Mouse (Mus musculus) ZHBTc4 (cell line): ENCODE data around the gene Sltm.
"Not testable (repeated sequence)": the region's sequence is repeated elsewhere in the genome, so short reads cannot be mapped to it uniquely, and the experiment has no call there.

Experiments
- DNase-seq: peaks from one replicate; pipeline ENCODE4 v3.0.0-alpha.2; 2011; ENCODE audit warnings: low read depth, low spot score

Sltm gene

DNA sequence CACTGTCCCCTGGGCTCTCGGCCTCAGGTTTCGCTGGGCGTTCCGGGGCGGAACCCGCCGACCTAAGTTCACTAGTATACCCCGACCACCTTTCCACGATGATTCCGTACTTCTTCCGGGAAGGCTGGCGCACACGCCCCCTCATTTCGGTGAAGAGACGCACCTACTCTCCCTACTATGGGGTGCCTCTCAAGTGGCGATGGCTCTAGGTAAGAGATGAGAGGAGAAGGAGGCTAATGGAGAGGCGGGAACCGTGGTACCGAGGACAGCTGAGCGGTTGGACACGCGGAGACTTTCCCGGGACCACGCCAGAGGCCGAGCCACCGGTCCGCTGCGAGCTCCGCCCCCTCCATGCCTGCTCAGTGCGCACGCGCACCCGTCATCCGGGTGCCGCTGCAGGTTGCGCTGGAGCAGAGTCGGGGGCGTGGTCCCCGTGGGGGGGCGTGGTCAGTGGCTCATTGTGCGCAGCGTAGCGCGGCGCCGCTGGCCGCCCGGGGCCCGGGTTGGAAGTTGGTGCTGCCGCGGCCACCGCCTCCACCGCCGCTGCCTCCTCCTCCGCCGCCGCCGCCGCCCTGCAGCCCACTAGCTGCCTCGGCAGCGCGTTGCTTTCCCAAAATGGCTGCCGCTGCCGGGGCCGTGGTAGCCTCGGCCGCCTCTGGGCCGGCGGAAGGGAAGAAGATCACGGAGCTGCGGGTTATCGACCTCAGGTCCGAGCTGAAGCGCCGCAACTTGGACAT is at the start of gene Sltm:
Gene Sltm, plus strand, starts transcription at position 450 of the 737 bp plus-strand sequence.
- DNase-seq = peak; percentile 98

DNA sequence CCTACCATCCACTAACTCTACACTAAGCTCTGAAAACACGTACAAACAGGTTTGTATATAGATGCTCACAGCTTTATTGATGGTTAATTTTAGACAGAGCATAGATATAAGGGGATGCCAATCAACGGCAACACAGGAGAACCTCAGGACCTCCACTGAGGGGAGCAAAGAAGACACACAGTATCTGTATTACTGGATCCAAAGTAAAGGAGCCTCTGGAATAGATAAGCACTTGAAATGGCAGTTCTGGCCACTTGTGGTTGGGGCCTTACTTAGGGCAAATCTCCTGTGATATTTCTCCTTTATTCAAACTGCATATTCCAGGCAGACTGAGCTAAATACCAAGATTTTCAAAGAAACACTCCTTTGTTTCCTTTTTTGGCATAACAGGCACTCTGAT is 49.5 kb upstream of the Sltm start:
- DNase-seq = no peak

DNA sequence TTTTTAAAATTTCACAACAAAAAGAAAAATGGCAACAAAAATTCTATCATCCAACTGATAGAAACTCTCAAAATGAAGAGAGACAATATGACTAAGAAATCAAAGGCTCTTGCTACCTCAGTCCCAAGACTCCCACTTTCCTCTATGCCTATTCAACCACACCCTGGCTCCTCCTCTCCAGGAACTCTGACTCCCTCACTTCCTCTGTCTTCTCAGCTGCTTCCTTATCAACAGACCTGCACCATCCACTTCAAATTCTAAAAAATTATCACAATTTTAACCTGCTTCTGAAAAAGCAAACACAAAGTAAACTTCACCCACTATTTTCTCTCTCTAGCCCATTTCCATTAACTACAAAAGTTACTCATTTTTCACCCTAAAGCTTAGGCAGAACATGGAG is 45.6 kb upstream of the Sltm start:
- no peak for DNase-seq

DNA sequence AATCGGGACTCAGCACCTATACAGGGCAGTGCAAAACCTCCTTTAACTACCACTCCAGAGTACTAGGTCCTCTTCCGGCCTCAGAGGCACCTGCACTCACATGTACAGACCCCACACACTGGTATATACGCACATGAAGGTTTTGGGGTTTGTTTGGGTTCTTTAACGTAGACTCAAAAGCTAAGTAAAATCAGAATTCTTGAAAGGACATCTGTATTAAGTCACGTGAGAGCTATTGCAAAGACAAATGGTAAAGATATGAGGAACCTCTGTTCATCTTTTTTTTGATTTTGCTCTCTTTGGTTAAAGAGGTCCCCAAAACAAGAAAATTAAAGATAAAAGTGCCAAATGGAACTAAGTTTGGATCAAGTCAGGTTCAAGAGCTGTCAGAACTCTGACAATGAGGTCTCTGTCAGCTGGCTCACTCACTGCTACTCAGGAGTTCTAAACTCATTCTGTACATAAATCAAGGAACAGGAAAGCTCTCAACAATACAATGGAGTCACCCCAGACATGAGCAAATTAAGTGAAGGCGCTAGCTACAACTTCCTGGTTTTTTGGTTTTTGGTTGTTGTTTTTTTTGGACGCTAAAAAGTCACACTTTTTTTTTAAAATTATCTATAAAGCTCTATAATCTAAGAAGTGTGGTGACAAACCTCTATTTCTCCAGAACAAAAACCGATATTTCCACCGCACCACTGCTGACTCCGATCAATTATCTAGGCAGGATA is 40.1 kb upstream of the Sltm start:
- DNase-seq = no peak

DNA sequence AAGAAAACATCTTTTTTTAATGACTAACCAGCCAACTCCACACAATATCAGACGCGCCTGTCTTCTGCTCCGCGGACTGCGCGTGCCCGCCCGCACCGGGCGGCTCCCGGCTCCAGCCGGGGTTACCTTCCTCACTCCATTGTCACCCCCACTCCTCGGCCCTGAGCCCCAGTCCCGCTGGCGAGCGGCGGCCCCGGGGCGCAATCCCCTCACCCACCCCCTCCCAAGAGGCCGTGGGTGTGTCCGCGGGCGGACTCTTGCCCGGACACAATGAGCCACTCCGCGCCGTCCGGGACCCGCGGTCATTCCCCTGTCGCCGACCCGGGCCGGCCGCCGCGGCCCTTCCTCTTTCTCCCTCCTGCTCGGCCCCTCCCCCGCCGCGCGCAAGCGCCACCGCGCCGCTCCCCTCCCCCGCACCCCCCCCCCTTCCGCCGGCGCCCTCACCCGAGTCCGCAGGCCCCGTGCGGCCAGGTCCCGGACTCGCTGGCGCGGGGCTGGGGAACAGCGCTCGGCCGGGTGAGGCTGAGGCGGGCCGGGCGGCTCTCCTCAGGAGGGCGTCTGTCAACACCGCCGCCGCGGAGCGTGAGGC is 39.4 kb upstream of the Sltm start:
- DNase-seq = peak; percentile 61

DNA sequence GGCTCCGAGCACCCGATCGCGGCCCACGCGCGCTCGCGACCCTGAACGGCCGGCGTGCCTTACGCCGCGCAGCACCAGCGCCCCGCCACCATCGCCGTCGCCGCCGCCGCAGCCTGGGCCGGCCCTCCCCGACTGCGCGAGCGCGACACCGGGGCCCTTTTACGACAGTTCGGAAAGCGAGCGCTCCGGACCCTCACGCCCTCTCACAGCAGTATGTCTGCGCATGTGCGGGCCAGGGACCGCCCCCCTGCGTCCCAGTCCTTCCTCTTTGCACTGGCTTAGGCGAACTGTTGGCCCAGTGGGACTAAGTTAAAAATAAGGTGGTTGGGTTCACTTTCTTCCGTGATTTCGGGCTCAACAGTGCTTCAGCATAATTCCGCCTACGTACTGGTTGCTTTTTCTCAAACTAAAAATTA is 38.9 kb upstream of the Sltm start, which contains the start of gene Rnf111:
Gene Rnf111, minus strand, starts transcription at position 100 of the 416 bp plus-strand sequence.
- peak; percentile 98 for DNase-seq

DNA sequence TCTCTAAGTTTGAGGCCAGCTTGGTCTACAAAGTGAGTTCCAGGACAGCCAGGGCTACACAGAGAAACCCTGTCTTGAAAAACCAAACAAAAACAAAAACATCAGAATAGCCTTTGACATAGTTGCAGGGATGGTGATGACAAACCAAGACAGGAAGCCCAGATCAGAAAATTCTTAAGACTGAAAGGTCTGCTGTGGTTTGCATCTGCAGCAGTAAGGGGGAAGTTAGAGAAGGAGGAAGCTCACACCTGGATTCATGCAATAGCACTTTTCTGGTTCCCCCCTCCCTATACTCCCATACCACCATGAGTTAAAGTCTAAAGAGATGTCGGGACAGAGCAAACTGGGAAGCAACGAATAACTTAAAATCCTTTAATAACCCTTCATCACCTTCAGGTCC is 36.4 kb upstream of the Sltm start:
- no peak for DNase-seq

DNA sequence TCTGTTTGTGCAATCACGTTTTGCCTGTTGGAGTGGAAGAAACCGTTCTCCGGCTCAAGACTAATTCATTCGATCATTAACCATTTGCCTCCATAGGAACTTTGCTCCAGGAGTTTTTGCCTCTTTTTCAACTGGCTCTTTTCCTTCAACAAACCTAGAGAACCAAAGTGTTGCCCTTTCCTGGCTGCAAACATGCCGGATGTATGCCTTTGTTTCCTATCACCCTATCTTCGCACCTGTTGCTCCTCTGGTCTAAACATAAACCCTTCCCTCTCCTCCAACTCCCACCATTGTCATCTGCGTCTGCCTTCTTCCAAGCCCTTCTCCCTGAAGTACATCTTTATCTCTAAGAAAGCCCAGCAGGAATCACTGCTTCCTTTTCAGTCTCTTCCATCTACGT is 35.8 kb upstream of the Sltm start:
- DNase-seq = no peak

DNA sequence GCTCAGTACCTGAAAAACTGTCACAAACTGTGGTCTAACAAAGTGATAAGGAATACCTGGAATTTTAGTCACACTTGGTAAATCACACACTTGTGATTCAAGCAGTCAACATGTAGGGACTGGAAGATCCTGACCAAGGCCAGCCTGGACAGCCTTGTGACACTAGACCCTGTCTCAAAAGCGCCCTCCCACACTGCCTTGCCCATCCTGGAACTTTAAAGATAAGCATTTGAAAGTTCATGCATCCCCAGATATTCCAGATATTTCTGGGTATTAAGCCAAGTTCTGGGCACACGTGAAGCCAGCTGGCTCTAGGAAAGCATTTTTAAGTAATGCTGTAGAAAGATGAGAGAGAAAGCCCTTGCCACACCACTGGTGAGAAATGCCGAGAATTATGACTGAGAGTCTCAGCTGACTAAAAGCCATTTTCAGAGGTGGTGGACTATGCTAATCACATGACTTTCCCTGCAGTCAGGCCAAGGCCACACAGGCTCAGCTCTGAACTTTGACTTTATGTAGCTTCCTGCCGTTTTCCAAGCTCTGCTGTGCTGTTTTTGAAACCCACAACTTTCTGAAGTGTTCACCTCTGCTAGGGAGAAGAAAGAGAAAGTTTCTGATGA is 32.5 kb upstream of the Sltm start:
- DNase-seq = no peak

DNA sequence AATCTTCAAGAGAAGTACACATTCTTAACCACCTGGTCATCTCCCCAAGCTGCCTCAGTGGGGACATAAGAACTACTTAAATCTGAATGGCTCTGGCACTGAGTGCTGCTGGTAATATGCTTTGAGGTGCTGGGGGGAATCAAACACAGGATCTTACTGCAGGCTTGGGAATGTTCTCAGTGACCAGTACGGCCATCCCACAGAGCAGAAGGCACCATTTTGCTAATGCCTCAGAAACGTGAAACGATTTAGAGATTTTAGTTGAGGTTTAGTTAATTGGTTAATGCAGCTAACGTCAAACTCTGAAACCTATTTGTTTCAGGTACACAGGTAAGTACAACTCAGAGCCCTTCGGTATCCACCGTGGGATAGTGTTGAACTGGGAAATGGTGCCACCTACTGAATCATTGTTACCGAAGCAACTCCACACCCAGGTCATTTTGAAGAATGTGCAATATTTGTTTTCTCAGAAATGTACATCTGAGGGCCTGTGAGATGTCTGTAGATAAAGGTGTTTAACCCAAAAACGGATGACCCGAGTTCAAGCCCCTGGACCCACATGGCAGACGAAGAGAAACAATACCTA is 31.5 kb upstream of the Sltm start:
- peak; percentile 17 for DNase-seq

DNA sequence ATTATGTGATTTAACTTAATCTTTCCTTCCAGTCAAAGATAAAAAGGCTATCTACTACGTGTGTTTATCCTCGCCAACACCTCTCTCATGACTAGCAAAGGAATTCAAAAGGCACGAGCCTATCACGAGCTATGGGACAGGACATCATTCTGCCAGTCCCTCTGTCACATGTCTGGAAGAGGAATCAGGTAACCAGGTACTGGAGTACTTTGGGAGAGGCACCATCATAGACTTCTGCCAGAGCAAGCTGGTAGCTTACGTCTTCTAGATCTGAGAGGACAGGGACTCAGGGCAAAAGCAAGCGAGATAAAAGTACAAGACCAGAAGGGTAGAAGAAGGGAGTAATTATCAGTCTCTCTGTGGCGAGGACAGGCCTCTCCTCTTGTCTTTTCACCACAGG is 30.9 kb upstream of the Sltm start:
- DNase-seq = no peak

DNA sequence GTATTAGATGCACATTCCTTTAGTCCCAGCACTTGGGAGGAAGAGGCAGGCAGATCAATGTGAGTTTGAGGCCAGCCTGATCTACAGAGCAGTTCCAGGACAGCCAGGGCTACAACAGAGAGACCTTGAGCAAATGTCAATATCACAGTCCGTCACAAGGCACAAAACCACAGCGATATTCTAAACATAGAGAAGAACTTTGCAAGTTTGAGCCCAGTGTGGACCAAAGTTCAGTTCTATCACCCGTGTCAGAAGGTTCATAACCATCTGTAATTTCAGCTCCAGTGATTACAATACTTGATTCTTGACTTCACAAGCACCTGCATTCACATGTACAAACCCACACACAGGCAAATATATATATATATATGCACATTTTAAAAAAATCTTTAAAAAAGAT is 21.9 kb upstream of the Sltm start:
- DNase-seq = no peak

DNA sequence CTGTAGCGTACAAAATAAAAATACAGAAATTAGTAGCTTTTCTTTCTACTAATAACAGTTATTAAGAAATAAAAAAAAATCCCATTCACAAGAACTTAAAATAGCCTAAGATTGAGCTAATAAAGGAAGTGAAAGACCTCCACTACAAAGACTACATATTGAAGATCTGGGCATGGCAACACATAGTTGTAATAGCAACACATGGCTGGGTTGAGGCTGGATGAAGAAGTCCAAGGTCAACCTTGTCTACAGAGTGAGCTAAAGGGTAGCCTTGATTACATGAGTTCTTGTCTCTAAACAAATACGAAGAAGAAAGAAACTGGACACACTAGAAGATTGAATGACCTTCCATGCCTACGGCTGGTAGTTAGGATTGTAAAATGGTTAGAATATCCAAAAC is 18.7 kb upstream of the Sltm start:
- DNase-seq = no peak

DNA sequence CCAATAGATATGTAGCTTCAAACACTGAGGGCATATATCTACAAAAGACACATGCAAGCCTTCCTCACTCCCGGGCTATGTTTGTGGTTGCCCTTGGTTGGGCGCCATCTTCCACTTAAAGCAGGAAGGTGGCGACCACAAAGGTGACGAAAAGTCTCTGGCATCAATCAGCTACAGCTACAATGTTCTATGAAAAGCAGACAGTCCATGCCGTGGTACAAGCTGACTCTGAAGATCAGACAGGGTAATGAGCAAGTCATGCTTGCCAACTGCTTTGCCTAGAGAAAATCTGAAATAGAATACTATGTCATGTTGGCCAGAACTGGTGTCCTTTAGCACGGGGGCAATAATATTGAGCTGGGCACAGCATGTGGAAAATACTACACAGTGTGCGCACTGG is 18.2 kb upstream of the Sltm start:
- no peak for DNase-seq

DNA sequence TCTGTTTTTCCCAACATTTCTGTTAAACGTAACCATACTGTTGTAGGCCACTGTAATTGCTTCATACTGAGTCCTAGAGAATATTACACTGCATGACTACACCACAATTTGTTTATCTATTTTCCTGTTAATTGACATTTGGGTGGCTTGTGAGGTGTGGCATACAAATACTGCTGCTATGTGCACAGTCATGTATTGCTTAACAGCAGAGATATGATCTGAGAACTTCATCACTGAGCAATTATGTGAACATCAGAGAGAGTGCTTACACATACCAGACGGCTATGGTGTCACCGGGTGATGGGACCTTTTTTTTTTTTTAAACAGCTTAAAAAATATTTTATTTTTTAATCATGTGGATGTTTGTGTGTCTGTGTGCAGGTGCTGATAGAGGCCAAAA is 9.2 kb upstream of the Sltm start:
- no peak for DNase-seq

DNA sequence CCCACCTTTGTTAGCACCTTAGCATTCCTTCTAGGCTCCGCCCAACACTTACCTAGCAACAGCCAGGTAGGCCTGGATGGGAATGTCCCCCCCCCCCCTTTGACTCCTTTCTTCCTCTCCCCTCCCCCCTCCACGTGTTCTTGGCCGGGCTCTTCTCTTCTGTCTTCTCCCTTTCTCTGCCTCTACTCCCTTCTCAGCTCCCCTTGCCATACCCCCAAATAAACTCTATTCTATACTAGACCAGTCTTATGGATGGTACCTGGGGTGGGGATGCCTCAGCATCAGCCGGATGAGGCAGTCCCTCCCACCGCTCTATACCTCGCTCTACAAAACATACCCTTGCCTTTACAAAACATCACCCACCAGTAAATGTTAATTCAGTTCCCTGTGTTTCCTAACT is 970 bp upstream of the Sltm start:
- peak; percentile 14 for DNase-seq

DNA sequence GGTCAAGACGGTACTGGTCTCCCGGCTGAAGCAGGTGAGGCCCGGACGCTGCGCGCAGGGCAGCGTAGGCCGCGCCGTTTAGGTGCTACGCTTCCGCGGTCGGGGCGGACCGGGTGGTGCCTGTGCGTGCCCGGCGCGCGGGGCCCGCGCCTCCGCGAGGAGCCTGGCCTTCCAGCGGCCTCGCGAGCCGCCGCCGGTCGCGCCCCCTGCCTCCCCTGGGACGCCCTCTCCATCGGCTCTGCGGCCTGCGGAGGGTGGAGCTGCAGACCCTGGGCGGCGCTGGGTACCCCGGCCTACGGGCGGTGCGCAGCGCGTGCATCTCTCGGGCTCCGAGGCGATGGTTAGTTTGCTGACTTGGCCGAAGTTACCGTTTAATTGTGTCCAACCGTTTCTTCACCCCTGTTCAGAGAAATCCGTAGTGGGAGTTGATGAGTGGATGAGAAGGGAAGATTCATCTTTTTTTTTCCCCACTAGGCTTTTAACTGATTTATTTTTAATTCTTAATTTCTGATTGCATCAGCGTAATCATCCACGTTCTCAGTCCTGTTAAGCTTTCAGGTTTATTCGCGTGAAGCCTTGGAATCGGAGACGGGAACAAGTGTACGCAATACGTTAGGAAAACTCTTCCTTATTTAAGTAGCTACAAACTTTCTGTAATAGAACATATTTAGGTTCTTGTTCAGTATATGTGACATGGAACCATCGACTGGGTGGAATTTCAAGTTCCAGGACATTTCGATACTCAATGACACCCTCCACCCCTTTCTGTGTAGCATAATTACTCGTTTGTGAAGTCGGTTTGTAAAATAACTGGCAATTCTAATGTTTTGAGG is 710 bp downstream of the Sltm start:
- peak; percentile 75 for DNase-seq

DNA sequence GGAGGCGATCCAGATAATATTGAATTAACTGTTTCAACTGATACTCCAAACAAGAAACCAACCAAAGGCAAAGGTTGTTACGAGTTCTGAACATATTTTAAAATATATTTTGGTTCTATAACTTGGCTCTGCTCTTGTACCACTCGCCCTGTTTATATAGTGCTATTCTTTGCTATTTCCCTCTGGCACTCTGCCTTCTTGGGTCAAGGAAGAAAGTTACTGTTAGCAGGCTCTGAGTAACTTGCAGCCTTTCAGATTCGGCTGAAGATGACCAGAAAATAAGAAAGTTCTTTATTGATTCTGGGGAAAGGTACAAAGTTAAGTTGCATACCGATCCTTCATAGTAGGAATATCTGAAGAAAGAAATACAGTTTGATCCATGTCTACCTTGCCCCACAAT is 1.4 kb downstream of the Sltm start:
- DNase-seq = no peak

DNA sequence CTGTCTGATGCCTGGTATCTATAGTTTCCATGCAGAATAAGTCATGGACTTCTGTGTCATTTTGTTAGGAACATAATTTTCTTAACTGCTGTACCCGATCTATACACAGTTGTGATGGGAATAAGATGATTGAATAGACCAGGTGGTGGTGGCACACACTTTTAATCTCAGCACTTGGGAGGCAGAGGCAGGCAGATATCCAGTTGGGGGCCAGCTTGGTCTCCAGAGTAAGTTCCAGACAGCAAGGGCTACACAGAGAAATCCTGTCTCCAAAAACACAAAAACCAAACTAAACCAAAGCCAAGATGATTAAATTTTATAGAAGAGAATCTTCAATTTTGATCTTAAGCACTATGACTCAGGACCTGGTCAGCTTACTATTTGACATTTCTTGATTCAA is 2.3 kb downstream of the Sltm start:
- no peak for DNase-seq

DNA sequence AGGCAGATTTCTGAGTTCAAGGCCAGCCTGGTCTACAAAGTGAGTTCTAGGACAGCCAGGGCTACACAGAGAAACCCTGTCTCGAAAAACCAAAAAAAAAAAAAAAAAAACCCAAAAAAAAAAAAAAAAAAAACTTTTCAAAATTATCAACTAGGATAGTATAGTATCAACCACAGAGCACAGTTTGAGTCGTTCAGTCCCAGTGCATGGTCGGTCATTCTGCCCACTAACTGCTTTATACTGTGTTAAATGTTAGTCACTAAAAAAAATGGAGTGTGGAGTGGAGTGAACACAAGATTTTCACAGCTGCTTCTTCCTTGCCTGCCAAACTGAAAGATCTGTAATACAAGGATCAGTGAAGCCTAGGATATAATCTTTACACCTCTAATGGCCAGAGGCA is 4.0 kb downstream of the Sltm start:
- DNase-seq = not testable (repeated sequence)

DNA sequence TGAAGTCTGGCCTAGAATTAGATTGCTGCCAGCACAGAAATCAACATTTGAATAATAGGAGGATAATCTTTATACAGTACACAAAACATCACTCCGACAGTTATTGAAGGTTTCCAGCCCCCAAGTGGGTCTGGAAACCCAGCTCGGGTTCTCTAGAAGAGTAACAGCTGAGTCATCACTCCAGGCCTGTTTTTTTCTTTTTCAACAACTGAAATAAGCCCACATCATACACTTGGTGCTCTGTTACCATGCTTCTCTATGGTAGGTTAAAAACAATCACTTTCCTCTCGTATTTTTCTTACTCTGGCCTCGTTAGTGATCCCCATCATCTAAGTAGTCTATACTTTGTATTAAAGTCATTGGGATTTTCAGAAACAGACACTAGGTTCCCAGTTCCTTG is 5.8 kb downstream of the Sltm start:
- no peak for DNase-seq
